Mouse (Mus musculus) heart, adult 8-10 months (tissue): ENCODE measurements at regions not wholly inside any gene's neighbourhood (a gene's known extent, or its start where the extent isn't known, plus 50 kb on each side); places are given as distances from the start of the nearest gene placed in this dataset.

Experiments
- DNase-seq: peaks from one replicate; pipeline ENCODE4 v3.0.0; 2022; ENCODE audit warnings: low spot score

DNA sequence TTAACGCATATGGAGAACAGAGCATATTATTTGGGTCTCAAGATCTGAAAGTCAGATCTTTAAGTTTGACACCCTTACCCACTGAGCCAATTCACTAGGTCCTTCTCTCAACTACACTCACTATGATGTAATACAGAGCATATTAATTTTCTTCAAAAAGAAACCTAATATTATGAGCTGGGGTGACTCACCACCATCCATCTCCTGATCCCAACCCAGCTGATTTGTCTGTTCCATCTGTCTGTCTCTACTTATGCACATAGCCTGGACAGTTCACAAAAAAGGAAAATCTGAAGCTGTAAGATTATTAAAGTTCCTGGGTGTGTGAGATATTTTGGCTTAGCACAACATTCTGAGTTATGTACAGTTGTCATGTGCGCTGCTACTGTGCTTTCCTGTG lies 108.2 kb upstream of the Rarb start:
- DNase-seq: no peak

- DNase-seq: no peak
Observed at GRCm38 (mm10) chr14:16901534-16902147, 82.7 kb upstream of the Rarb start.

- DNase-seq: no peak
Observed at GRCm38 (mm10) chr14:16897747-16898544, 79.0 kb upstream of the Rarb start.

- DNase-seq: no peak
Observed at GRCm38 (mm10) chr14:16896974-16897373, 78.0 kb upstream of the Rarb start.

- no peak for DNase-seq
Observed at GRCm38 (mm10) chr14:16881249-16881648, 62.3 kb upstream of the Rarb start.

DNA sequence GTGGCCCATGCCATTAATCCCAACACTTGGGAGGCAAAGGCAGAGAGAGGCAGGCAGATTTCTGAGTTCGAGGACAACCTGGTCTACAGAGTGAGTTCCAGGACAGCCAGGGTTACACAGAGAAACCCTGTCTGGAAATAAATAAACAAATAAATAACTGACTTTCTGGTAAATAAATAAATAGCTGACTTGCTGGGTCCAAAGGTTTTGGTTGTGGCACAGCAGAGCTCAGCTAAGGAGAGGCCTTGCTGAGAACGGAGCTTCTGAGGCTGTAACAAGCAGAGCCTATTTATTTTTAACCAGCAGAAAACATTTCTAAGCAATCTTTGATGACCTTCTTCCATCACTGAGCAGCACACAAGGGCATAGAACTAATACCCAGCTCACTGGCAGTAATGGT lies 50.3 kb upstream of the Rarb start:
- DNase-seq: no peak
